ENCODE assay signal across 14 mouse cellular contexts in genomic region chr13:113622122-113622864, GRCm38 (mm10). TPM values are rescaled to one million over a fixed set of nuclear protein-coding genes. Genes with fewer than 3 reads are reported as not detected.
A peak's percentile ranks its signal among the peaks of the same experiment; 100 is the strongest.
DNase-seq lines count a peak whose midpoint lies in the region; ATAC-seq and TF ChIP-seq lines count a peak whose summit lies in the region.
"Had no signal": no experiment of that assay in that cellular context is flagged by ENCODE, and none has a peak within 500 bp of the region (broad histone marks: within the 10 kb centered on the region; RNA-seq: fewer than 3 reads in every experiment).

No protein-coding gene starts in this region.

- no peak for TF ChIP-seq CTCF in stomach, postnatal 0 days (IDR thresholded peaks at IDR 0.05; ENCODE audit: low read depth)

- no peak overlapping the region for H3K4me3 ChIP-seq in kidney, embryonic 15.5 days (replicated peaks)
- H3K4me3 ChIP-seq in embryonic facial prominence, embryonic 14.5 days (ENCODE audit: low read depth, low read length) = no peak overlapping the region
- H3K4me3 ChIP-seq in stomach, postnatal 0 days (ENCODE audit: low read depth, low read length) = no peak overlapping the region
- no peak overlapping the region for H3K4me3 ChIP-seq in midbrain, embryonic 13.5 days (replicated peaks)
- H3K4me3 ChIP-seq: left cerebral cortex, adult 2 months had no signal

- H3K9me3 ChIP-seq in kidney, embryonic 15.5 days (replicated peaks) = no peaks in the 10 kb centered on the region
- no peaks in the 10 kb centered on the region for H3K9me3 ChIP-seq in embryonic facial prominence, embryonic 14.5 days (ENCODE audit: control insufficient read depth, low read length)
- no peaks in the 10 kb centered on the region for H3K9me3 ChIP-seq in stomach, postnatal 0 days (ENCODE audit: control insufficient read depth, low read length)
- H3K9me3 ChIP-seq in midbrain, embryonic 13.5 days = no peaks in the 10 kb centered on the region

- no peaks in the 10 kb centered on the region for H3K36me3 ChIP-seq in kidney, embryonic 15.5 days
- H3K36me3 ChIP-seq in embryonic facial prominence, embryonic 14.5 days (ENCODE audit: control insufficient read depth, insufficient read depth, low read length) = no peaks in the 10 kb centered on the region
- no peaks in the 10 kb centered on the region for H3K36me3 ChIP-seq in stomach, postnatal 0 days (ENCODE audit: control insufficient read depth, insufficient read depth, low read length)
- no peaks in the 10 kb centered on the region for H3K36me3 ChIP-seq in midbrain, embryonic 13.5 days

- peaks cover 14% of the 10 kb centered on the region for H3K4me1 ChIP-seq in kidney, embryonic 15.5 days
- H3K4me1 ChIP-seq in embryonic facial prominence, embryonic 14.5 days (ENCODE audit: control insufficient read depth, insufficient read depth, low read length) = 0 out of 2 replicates have a peak, but pooled peaks cover 3% of the 10 kb centered on the region
- H3K4me1 ChIP-seq in stomach, postnatal 0 days (replicated peaks; ENCODE audit: control insufficient read depth, insufficient read depth) = no peaks in the 10 kb centered on the region
- peaks cover 5% of the 10 kb centered on the region for H3K4me1 ChIP-seq in midbrain, embryonic 13.5 days (replicated peaks)

- H3K27ac ChIP-seq in kidney, embryonic 15.5 days = peak overlapping the region; percentile 46; the same call in 1 of the 2 replicates
- 0 out of 2 replicates have a peak overlapping the region, but pooled peaks have one; percentile 12 for H3K27ac ChIP-seq in embryonic facial prominence, embryonic 14.5 days (replicated peaks; ENCODE audit: low read depth, low read length)
- H3K27ac ChIP-seq in stomach, postnatal 0 days (replicated peaks) = no peak overlapping the region
- H3K27ac ChIP-seq in midbrain, embryonic 13.5 days = no peak overlapping the region
- H3K27ac ChIP-seq: left cerebral cortex, adult 2 months had no signal

- no peak overlapping the region for H3K4me2 ChIP-seq in kidney, embryonic 15.5 days
- H3K4me2 ChIP-seq in embryonic facial prominence, embryonic 14.5 days (ENCODE audit: low read depth, low read length) = peak overlapping the region; percentile 16; the same call in 1 of the 2 replicates
- H3K4me2 ChIP-seq in stomach, postnatal 0 days (replicated peaks; ENCODE audit: low read depth) = no peak overlapping the region
- no peak overlapping the region for H3K4me2 ChIP-seq in midbrain, embryonic 13.5 days (replicated peaks)

- TF ChIP-seq EP300 in stomach, postnatal 0 days (optimal IDR thresholded peaks at IDR 0.05) = no peak

- intact Hi-C loops in left cerebral cortex, postnatal 4 days (cut with DNase I) = no loop called here

- 38% methylated on average over 11 of the region's 11 CpGs for WGBS in kidney, embryonic 15.5 days
- 27% methylated on average over 11 of the region's 11 CpGs for WGBS in embryonic facial prominence, embryonic 14.5 days
- 34% methylated on average over 11 of the region's 11 CpGs for WGBS in stomach, postnatal 0 days
- 71% methylated on average over 11 of the region's 11 CpGs for WGBS in midbrain, embryonic 13.5 days

- no peak overlapping the region for H3K9ac ChIP-seq in kidney, embryonic 15.5 days
- no peak overlapping the region for H3K9ac ChIP-seq in embryonic facial prominence, embryonic 14.5 days (ENCODE audit: low read depth, low read length)
- no peak overlapping the region for H3K9ac ChIP-seq in stomach, postnatal 0 days (ENCODE audit: low read length)
- no peak overlapping the region for H3K9ac ChIP-seq in midbrain, embryonic 13.5 days (replicated peaks)

- peak; percentile 7; the same call in 1 of the 2 replicates for ATAC-seq in kidney, embryonic 15.5 days (replicated peaks; ENCODE audit: low FRiP score)
- ATAC-seq in embryonic facial prominence, embryonic 14.5 days (ENCODE audit: low read depth) = 0 out of 2 replicates have a peak, but pooled peaks have one; percentile 12
- peak; percentile 75 for ATAC-seq in stomach, postnatal 0 days (ENCODE audit: low FRiP score, low TSS enrichment)
- ATAC-seq in midbrain, embryonic 13.5 days = no peak

- no peak for DNase-seq in kidney, adult 8-10 months
- peak; percentile 32 for DNase-seq in testis, postnatal 10 days (ENCODE audit: low spot score)
- DNase-seq in testis, postnatal 14 days (ENCODE audit: low spot score) = no peak
- peak; percentile 84 for DNase-seq in embryonic facial prominence, embryonic 14.5 days (ENCODE audit: low spot score)
- no peak for DNase-seq in stomach, postnatal 0 days (ENCODE audit: low spot score)
- DNase-seq in left cerebral cortex, postnatal 4 days = no peak
- DNase-seq: adrenal gland, postnatal 14 days; midbrain, embryonic 14.5 days had no signal

- no peaks in the 10 kb centered on the region for H3K27me3 ChIP-seq in kidney, embryonic 15.5 days
- no peaks in the 10 kb centered on the region for H3K27me3 ChIP-seq in embryonic facial prominence, embryonic 14.5 days (replicated peaks; ENCODE audit: control insufficient read depth, insufficient read depth, low read length)
- no peaks in the 10 kb centered on the region for H3K27me3 ChIP-seq in stomach, postnatal 0 days (ENCODE audit: control insufficient read depth, insufficient read depth, low read length)
- H3K27me3 ChIP-seq in midbrain, embryonic 13.5 days = no peaks in the 10 kb centered on the region
- H3K27me3 ChIP-seq: CH12.LX had no signal

RNA-seq across cellular contexts. Expression of gene Snx18, which starts 3.9 kb away (rescaled TPM):
- polyA plus RNA-seq in kidney, embryonic 15.5 days (2015; fragmentation: Nextera tagmentation; extraction: Ambion mirVana) = 31.3 and 32.0 TPM in 2 replicates
- 31.5 and 33.8 TPM in 2 replicates for polyA plus RNA-seq in embryonic facial prominence, embryonic 14.5 days (2014; fragmentation: Nextera tagmentation; extraction: Ambion mirVana)
- 15.6 and 18.0 TPM in 2 replicates for polyA plus RNA-seq in stomach, postnatal 0 days (2015; fragmentation: Nextera tagmentation; extraction: Ambion mirVana)
- 8.0 and 8.6 TPM in 2 replicates for polyA plus RNA-seq in midbrain, embryonic 13.5 days (2015; fragmentation: Nextera tagmentation; extraction: Ambion mirVana)
- total RNA-seq in left cerebral cortex, postnatal 4 days (2021) = 10 to 100 TPM; 19.3 to 19.8 TPM

RNA-seq across cellular contexts. Expression of gene Hspb3, which starts 41.2 kb away (rescaled TPM):
- polyA plus RNA-seq in kidney, embryonic 15.5 days (2015; fragmentation: Nextera tagmentation; extraction: Ambion mirVana) = 0.90 and 1.7 TPM in 2 replicates
- 20.2 and 29.3 TPM in 2 replicates for polyA plus RNA-seq in embryonic facial prominence, embryonic 14.5 days (2014; fragmentation: Nextera tagmentation; extraction: Ambion mirVana)
- polyA plus RNA-seq in stomach, postnatal 0 days (2015; fragmentation: Nextera tagmentation; extraction: Ambion mirVana) = 0.17 TPM in 1 of 2 replicates, not detected in the other
- 0.28 TPM in 1 of 2 replicates, not detected in the other for polyA plus RNA-seq in midbrain, embryonic 13.5 days (2015; fragmentation: Nextera tagmentation; extraction: Ambion mirVana)
- 10 to 100 TPM; 13.4 to 16.4 TPM for total RNA-seq in left cerebral cortex, postnatal 4 days (2021)
- total RNA-seq: adrenal gland, postnatal 14 days; CH12.LX; hematopoietic stem cell, adult 5-6 weeks; neutrophil, adult 5-6 weeks had no signal

Comparison
In these comparisons a context has a peak if more than half of its experiments do, and no peak if none do; other contexts are left out.
1. DNase-seq: peak in testis, postnatal 10 days (single experiment) and embryonic facial prominence, embryonic 14.5 days (single experiment); none in kidney, adult 8-10 months (0 of 2), testis, postnatal 14 days (single experiment), stomach, postnatal 0 days (single experiment) and left cerebral cortex, postnatal 4 days (single experiment).
2. H3K27ac ChIP-seq: peak in kidney, embryonic 15.5 days (single experiment) and embryonic facial prominence, embryonic 14.5 days (single experiment); none in stomach, postnatal 0 days (single experiment) and midbrain, embryonic 13.5 days (single experiment).